Mouse (Mus musculus): Measurements from ENCODE around the gene Ubac1. TPM values are rescaled to one million over a fixed set of nuclear protein-coding genes. Genes with fewer than 3 reads are reported as not detected.

Ubac1 gene
- polyA plus RNA-seq, 1 experiment from 2014 or later = 148 TPM

GRCm38 (mm10) chr2:26022258-26022565 is 665 bp upstream of the Ubac1 start:
- 83% methylated on average over 8 of the region's 8 CpGs for WGBS

GRCm38 (mm10) chr2:26020714-26021560 is 610 bp downstream of the Ubac1 start:
- peak overlapping the region; percentile 93 for H3K4me3 ChIP-seq (replicated peaks)
- H3K27me3 ChIP-seq (replicated peaks) = no peaks in the 10 kb centered on the region
- WGBS = 3% methylated on average over 36 of the region's 38 CpGs
- no peaks in the 10 kb centered on the region for H3K9me3 ChIP-seq (replicated peaks)
- H3K36me3 ChIP-seq = peaks cover 4% of the 10 kb centered on the region
- H3K9ac ChIP-seq (replicated peaks) = peak overlapping the region; percentile 84
- peaks cover 45% of the 10 kb centered on the region for H3K4me1 ChIP-seq
- peak overlapping the region; percentile 96 for H3K4me2 ChIP-seq
- H3K27ac ChIP-seq (replicated peaks) = peak overlapping the region; percentile 89
- ATAC-seq (ENCODE audit: low FRiP score) = peak; percentile 16; the same call in 1 of the 2 replicates

More at GRCm38 (mm10) chr2:26022258-26022565, 665 bp upstream of the Ubac1 start:
- no peak overlapping the region for H3K9ac ChIP-seq (replicated peaks)
- no peaks in the 10 kb centered on the region for H3K9me3 ChIP-seq (replicated peaks)
- H3K27ac ChIP-seq (replicated peaks) = peak overlapping the region; percentile 68; the same call in 1 of the 2 replicates
- no peaks in the 10 kb centered on the region for H3K27me3 ChIP-seq (replicated peaks)
- H3K36me3 ChIP-seq = no peaks in the 10 kb centered on the region
- peaks cover 40% of the 10 kb centered on the region for H3K4me1 ChIP-seq
- H3K4me2 ChIP-seq = peak overlapping the region; percentile 96
- no peak; the same call in 1 of the 2 replicates for ATAC-seq (ENCODE audit: low FRiP score)
- 0 out of 2 replicates have a peak overlapping the region, but pooled peaks have one; percentile 93 for H3K4me3 ChIP-seq (replicated peaks)

- no peak overlapping the region for H3K4me3 ChIP-seq (replicated peaks)
- H3K27me3 ChIP-seq (replicated peaks) = no peaks in the 10 kb centered on the region
- peaks cover 12% of the 10 kb centered on the region for H3K36me3 ChIP-seq
- no peak for ATAC-seq (ENCODE audit: low FRiP score)
- WGBS = 82% methylated on average over 3 of the region's 3 CpGs
- H3K4me2 ChIP-seq = peak overlapping the region; percentile 96
- peak overlapping the region; percentile 84; the same call in 1 of the 2 replicates for H3K9ac ChIP-seq (replicated peaks)
- H3K9me3 ChIP-seq (replicated peaks) = no peaks in the 10 kb centered on the region
- peaks cover 45% of the 10 kb centered on the region for H3K4me1 ChIP-seq
- H3K27ac ChIP-seq (replicated peaks) = no peak overlapping the region
Measured at GRCm38 (mm10) chr2:26019923-26020322, 1.6 kb downstream of the Ubac1 start.

GRCm38 (mm10) chr2:26017326-26017725 is 4.2 kb downstream of the Ubac1 start:
- WGBS = 73% methylated on average over 4 of the region's 4 CpGs
- no peaks in the 10 kb centered on the region for H3K9me3 ChIP-seq (replicated peaks)
- H3K4me2 ChIP-seq = no peak overlapping the region
- H3K9ac ChIP-seq (replicated peaks) = no peak overlapping the region
- H3K4me1 ChIP-seq = peaks cover 40% of the 10 kb centered on the region
- peaks cover 36% of the 10 kb centered on the region for H3K36me3 ChIP-seq
- no peak overlapping the region for H3K27ac ChIP-seq (replicated peaks)
- no peak overlapping the region for H3K4me3 ChIP-seq (replicated peaks)
- no peak for ATAC-seq (ENCODE audit: low FRiP score)
- H3K27me3 ChIP-seq (replicated peaks) = no peaks in the 10 kb centered on the region

- no peak for ATAC-seq (ENCODE audit: low FRiP score)
Measured at GRCm38 (mm10) chr2:26013674-26014073, 7.9 kb downstream of the Ubac1 start.

GRCm38 (mm10) chr2:26011420-26011819 is 10.1 kb downstream of the Ubac1 start:
- ATAC-seq (ENCODE audit: low FRiP score) = no peak
- Histone ChIP-seq H3K4me1 (no peaks in the 10 kb centered on the region), H3K4me3 (replicated peaks) (no peak overlapping the region), H3K4me2 (no peak overlapping the region), H3K27ac (replicated peaks) (no peak overlapping the region), H3K36me3 (peaks cover 95% of the 10 kb centered on the region), H3K27me3 (replicated peaks) (no peaks in the 10 kb centered on the region), H3K9ac (replicated peaks) (no peak overlapping the region), H3K9me3 (replicated peaks) (no peaks in the 10 kb centered on the region)
- 81% methylated on average over 1 of the region's 1 CpGs for WGBS

More at GRCm38 (mm10) chr2:26013674-26014073, 7.9 kb downstream of the Ubac1 start:
- Histone ChIP-seq H3K4me1 (peaks cover 17% of the 10 kb centered on the region), H3K27me3 (replicated peaks) (no peaks in the 10 kb centered on the region), H3K9ac (replicated peaks) (no peak overlapping the region), H3K36me3 (peaks cover 72% of the 10 kb centered on the region), H3K27ac (replicated peaks) (no peak overlapping the region), H3K4me2 (no peak overlapping the region), H3K9me3 (replicated peaks) (no peaks in the 10 kb centered on the region), H3K4me3 (replicated peaks) (no peak overlapping the region)
- 92% methylated on average over 3 of the region's 3 CpGs for WGBS

GRCm38 (mm10) chr2:26002001-26002400 is 19.5 kb downstream of the Ubac1 start:
- Histone ChIP-seq H3K4me3 (replicated peaks) (no peak overlapping the region), H3K36me3 (peaks cover 87% of the 10 kb centered on the region), H3K9me3 (replicated peaks) (no peaks in the 10 kb centered on the region), H3K4me2 (no peak overlapping the region), H3K27ac (replicated peaks) (no peak overlapping the region), H3K4me1 (no peaks in the 10 kb centered on the region), H3K9ac (replicated peaks) (no peak overlapping the region), H3K27me3 (replicated peaks) (no peaks in the 10 kb centered on the region)
- ATAC-seq (ENCODE audit: low FRiP score) = no peak
- 83% methylated on average over 2 of the region's 2 CpGs for WGBS

- H3K4me1 ChIP-seq = no peaks in the 10 kb centered on the region
- H3K36me3 ChIP-seq = peaks cover 87% of the 10 kb centered on the region
- no peak overlapping the region for H3K4me2 ChIP-seq
- WGBS = 98% methylated on average over 5 of the region's 5 CpGs
- no peak overlapping the region for H3K27ac ChIP-seq (replicated peaks)
- no peaks in the 10 kb centered on the region for H3K9me3 ChIP-seq (replicated peaks)
- H3K9ac ChIP-seq (replicated peaks) = no peak overlapping the region
- ATAC-seq (ENCODE audit: low FRiP score) = no peak
- H3K27me3 ChIP-seq (replicated peaks) = no peaks in the 10 kb centered on the region
- no peak overlapping the region for H3K4me3 ChIP-seq (replicated peaks)
Measured at GRCm38 (mm10) chr2:26001136-26001535, 20.4 kb downstream of the Ubac1 start.

GRCm38 (mm10) chr2:25997716-25998115 is 23.8 kb downstream of the Ubac1 start:
- WGBS = 97% methylated on average over 3 of the region's 3 CpGs
- Histone ChIP-seq H3K4me3 (replicated peaks) (no peak overlapping the region), H3K27ac (replicated peaks) (no peak overlapping the region), H3K9ac (replicated peaks) (no peak overlapping the region), H3K4me2 (no peak overlapping the region), H3K27me3 (replicated peaks) (no peaks in the 10 kb centered on the region), H3K36me3 (peaks cover 59% of the 10 kb centered on the region), H3K9me3 (replicated peaks) (no peaks in the 10 kb centered on the region), H3K4me1 (no peaks in the 10 kb centered on the region)
- no peak for ATAC-seq (ENCODE audit: low FRiP score)

GRCm38 (mm10) chr2:25994791-25995190 is 26.8 kb downstream of the Ubac1 start:
- 90% methylated on average over 3 of the region's 3 CpGs for WGBS
- no peak overlapping the region for H3K27ac ChIP-seq (replicated peaks)
- no peaks in the 10 kb centered on the region for H3K9me3 ChIP-seq (replicated peaks)
- H3K4me2 ChIP-seq = no peak overlapping the region
- no peak overlapping the region for H3K4me3 ChIP-seq (replicated peaks)
- H3K4me1 ChIP-seq = no peaks in the 10 kb centered on the region
- no peak for ATAC-seq (ENCODE audit: low FRiP score)
- H3K9ac ChIP-seq (replicated peaks) = no peak overlapping the region
- peaks cover 42% of the 10 kb centered on the region for H3K36me3 ChIP-seq
- H3K27me3 ChIP-seq (replicated peaks) = no peaks in the 10 kb centered on the region

GRCm38 (mm10) chr2:25992285-25992684 is 29.3 kb downstream of the Ubac1 start:
- H3K9me3 ChIP-seq (replicated peaks) = no peaks in the 10 kb centered on the region
- H3K9ac ChIP-seq (replicated peaks) = no peak overlapping the region
- peaks cover 18% of the 10 kb centered on the region for H3K36me3 ChIP-seq
- no peak overlapping the region for H3K4me3 ChIP-seq (replicated peaks)
- no peak overlapping the region for H3K27ac ChIP-seq (replicated peaks)
- H3K27me3 ChIP-seq (replicated peaks) = no peaks in the 10 kb centered on the region
- 62% methylated on average over 2 of the region's 2 CpGs for WGBS
- no peak for ATAC-seq (ENCODE audit: low FRiP score)
- no peak overlapping the region for H3K4me2 ChIP-seq
- H3K4me1 ChIP-seq = no peaks in the 10 kb centered on the region

GRCm38 (mm10) chr2:25989651-25990050 is 31.9 kb downstream of the Ubac1 start:
- no peak overlapping the region for H3K27ac ChIP-seq (replicated peaks)
- no peaks in the 10 kb centered on the region for H3K27me3 ChIP-seq (replicated peaks)
- H3K4me2 ChIP-seq = no peak overlapping the region
- no peak overlapping the region for H3K4me3 ChIP-seq (replicated peaks)
- ATAC-seq (ENCODE audit: low FRiP score) = no peak
- no peaks in the 10 kb centered on the region; the same call in 1 of the 2 replicates for H3K36me3 ChIP-seq
- peaks cover 6% of the 10 kb centered on the region for H3K4me1 ChIP-seq
- H3K9ac ChIP-seq (replicated peaks) = no peak overlapping the region
- WGBS = 100% methylated on average over 1 of the region's 1 CpGs
- H3K9me3 ChIP-seq (replicated peaks) = no peaks in the 10 kb centered on the region

Data from neural tube, embryonic 15.5 days (tissue).